Mouse (Mus musculus) spleen, adult 12 weeks (tissue): ENCODE data around the gene Btf3.

ENCODE experiments used
- DNase-seq: peaks from one replicate; pipeline ENCODE4 v3.0.0; 2022; ENCODE audit warnings: low spot score

Btf3 gene

DNA sequence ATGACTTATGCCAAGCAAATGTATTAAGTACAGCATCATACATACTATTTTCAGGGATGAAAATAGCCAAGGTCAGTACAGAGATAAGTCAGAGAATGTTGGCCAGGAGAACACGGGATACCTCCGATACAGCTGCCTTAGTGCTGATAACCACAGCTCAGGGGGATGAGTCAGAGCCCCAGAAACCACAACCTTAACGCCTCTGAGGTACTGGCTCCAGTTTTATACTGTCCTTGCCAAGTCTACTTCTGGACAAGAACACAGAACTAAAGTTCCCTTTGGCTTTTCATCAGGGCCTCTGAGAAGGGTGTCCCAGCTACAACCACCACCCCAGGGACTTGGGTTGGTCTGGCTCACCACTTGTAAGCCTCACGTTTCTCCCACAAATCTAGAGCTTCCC lies 41.2 kb downstream of the Btf3 start:
- DNase-seq: no peak

DNA sequence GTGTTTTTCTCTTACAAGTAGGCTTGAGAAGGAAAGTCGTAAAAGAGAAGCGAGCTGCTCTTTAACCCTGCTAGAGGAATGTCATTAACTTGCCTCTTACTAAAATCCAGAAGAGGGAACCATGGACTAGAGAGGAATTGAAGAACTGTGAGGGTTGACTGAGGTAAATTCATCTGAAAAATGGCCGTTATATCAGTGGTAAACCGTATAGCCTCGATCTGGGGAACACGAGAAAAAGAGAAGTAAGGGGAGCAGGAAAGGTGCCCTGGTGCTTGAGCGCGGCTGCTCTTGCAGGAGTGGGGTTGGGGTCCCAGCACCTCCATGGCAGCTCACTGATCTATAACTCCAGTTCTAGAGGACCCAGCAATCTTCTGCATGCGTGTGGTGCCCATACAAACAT lies 42.8 kb downstream of the Btf3 start:
- DNase-seq: no peak

DNA sequence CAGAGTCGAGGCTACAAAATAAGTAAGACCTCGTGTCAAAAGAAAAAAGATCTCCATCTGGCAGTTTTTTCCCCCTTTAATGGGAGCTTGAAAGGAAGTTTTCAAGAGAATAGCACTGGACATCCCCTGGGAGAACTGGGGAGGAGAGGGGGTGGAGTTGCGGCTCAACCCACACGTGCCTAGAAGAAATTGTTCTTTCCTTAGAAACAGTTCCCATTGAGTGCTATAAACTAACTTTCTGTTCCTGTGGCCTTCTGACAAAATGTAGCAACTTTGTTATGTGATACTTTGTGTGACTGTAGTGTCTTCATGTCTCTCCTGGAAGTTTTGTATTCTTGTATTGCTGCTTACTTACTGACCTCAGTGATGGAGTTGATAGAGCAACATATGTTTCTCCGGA lies 52.7 kb downstream of the Btf3 start:
- DNase-seq: no peak

DNA sequence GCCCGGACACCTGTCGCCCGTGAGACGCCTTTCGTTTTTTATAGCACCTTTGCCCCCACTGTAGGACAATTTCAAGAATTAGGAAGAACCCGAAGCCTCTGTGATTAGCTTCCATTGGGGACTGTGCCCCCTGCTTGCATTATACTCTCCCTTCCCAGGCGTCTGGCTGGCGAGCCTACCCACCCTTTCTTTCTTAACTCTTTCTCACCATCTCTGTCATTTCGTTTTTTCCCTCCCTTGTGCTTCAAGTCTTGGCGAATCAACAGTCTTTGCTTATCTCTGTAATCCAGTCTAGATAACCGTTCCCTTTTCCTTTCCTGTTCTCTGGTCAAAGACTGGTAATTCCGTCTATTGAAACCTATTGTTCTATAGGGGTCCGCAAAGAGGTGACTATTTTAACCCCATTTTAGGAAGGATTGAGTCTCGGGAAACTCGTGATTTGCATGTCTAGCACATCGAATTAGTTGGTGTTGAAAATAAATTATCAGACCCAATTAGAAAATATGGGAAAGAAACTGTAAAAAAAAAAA lies 53.3 kb downstream of the Btf3 start:
- DNase-seq: no peak

DNA sequence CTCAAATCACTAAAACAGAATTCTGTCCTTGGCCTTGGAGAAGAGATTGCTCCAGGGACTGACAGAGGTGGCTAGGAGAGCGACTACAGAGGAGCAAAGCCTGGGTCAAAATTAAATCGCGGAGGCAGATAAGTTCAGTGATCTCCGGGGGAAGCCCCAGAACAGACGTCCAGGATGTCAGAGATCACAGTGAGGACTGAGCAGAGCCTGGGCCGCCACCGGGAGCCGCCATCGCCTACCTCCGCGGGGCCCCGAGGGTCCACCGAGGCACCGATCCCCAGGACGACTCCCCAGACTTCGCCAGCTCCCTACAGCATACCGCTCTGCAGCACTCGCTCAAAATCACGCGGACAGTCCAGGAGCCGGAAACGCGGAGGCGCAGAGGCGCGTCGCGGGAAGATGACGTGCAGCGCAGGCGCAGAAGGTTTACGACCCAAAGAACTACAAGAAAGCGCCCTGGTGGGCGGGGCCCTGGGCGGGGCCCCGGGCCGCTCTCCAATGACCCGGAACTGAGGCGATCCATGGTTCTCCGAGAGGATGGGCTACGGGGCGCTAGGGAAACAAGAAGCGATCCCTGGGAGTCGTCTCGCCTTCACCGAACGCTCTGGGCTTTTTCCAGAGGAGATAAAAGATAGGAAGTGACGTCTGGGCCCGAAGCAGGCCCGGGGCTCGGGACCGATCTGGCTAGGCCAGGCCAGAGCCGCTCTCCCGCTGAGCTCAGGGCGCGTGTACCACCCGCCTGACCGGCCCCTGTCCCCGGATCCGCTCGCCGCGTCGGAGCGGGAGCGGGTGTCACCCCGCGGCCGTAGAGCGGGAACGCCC lies 54.0 kb downstream of the Btf3 start, which contains the start of the genes Utp15 and Ankra2:
Gene Utp15, minus strand, starts transcription at position 406 of the 822 bp plus-strand sequence.
Gene Ankra2, plus strand, starts transcription at position 439 of the 822 bp plus-strand sequence.
- peak; percentile 98 for DNase-seq
